Mouse (Mus musculus): ENCODE measurements around the gene Slc25a39. TPM values are rescaled to one million over a fixed set of nuclear protein-coding genes. Genes with fewer than 3 reads are reported as not detected.

Gene Slc25a39
- polyA plus RNA-seq, 1 experiment = 343 TPM

DNA sequence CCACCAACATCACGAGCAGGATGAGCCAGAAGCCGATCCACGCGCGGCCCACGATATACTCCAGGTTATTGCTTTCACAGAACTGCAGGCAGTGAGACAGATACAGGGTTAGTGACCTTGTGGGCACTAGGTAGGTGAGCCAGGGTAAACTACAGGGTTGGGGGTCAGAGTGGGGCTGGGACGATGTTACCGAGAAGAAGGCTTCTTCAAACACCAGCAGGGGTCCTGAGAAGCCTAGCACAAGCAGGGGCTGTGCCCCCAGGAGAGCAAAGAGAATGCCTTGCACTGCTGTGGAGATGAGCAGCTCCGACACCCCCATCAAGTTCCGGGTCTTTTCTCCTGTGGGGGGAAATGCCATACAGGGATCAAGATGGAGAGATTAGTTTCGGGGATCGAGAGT lies 51.6 kb downstream of the Slc25a39 start:
- no peak for DNase-seq (ENCODE audit: low read depth, low spot score)
- 77% methylated on average over 12 of the region's 12 CpGs for WGBS

DNA sequence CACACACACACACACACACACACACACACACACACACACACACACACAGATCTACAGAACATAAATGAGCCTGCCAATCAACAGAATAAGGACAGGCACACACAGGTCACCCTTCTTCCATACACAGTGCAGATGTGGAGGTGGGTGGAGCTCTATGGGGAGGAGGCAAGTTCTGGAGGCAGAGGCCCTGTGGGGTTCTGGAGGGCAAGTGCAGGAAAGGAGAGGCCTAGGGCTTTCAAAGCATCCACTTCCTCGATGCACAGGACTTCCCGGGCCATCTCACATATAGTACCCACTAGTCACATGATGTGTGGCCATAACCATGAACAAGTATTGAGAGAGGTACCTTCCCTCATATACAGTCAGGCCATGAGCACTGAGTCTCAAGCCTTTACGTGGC lies 52.2 kb downstream of the Slc25a39 start:
- 72% methylated on average over 3 of the region's 3 CpGs for WGBS
- no peak for DNase-seq (ENCODE audit: low read depth, low spot score)

DNA sequence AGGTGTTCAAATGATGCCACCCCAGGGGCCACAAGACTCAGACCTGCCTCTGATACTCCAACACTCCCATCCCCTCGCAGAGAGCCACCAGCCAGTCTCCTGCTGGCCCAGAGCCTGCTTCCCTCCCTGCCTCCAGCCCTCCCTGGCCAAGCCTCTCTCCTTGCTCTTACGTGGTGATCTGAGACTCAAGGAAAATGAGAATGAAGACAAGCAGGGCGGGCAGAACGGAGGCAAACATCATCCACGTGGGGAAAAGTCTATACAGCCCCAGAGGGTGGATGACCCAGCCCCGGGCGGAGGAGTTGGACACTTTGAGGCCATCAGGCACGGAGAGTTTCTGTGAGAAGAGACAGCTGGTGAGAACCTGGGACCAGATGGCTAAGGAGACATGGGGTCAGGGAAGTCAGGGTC lies 54.7 kb downstream of the Slc25a39 start:
- no peak for DNase-seq (ENCODE audit: low read depth, low spot score)
- WGBS = 18% methylated on average over 8 of the region's 8 CpGs

Other genes with a start within 250 kb of the Slc25a39 start
- 33.9 and 45.9 TPM in 2 replicates for gene Lsm12, start 222.7 kb downstream of the Slc25a39 start, polyA plus RNA-seq (2012; rRNA removed)
- gene G6pc3, start 218.3 kb downstream of the Slc25a39 start, polyA plus RNA-seq (2012; rRNA removed) = 72.0 and 72.6 TPM in 2 replicates
- 30.3 TPM in 2 replicates for gene Hdac5, start 177.8 kb downstream of the Slc25a39 start, polyA plus RNA-seq (2012; rRNA removed)
- 7.2 and 9.3 TPM in 2 replicates for gene BC030867, start 159.1 kb downstream of the Slc25a39 start, polyA plus RNA-seq (2012; rRNA removed)
- 0.47 and 0.55 TPM in 2 replicates for gene Asb16, start 139.2 kb downstream of the Slc25a39 start, polyA plus RNA-seq (2012; rRNA removed)
- 54.5 and 65.4 TPM in 2 replicates for gene Tmub2, start 123.0 kb downstream of the Slc25a39 start, polyA plus RNA-seq (2012; rRNA removed)
- gene Atxn7l3, start 111.3 kb downstream of the Slc25a39 start, polyA plus RNA-seq (2012; rRNA removed) = 32.7 and 33.6 TPM in 2 replicates
- 22.0 and 22.5 TPM in 2 replicates for gene Ubtf, start 88.2 kb downstream of the Slc25a39 start, polyA plus RNA-seq (2012; rRNA removed)
- 0.01 and 0.10 TPM in 2 replicates for gene Slc4a1, start 41.7 kb downstream of the Slc25a39 start, polyA plus RNA-seq (2012; rRNA removed)
- 4.3 and 4.6 TPM in 2 replicates for gene Rundc3a, start 14.5 kb downstream of the Slc25a39 start, polyA plus RNA-seq (2012; rRNA removed)
- 110 and 122 TPM in 2 replicates for gene Grn, start 22.4 kb upstream of the Slc25a39 start, polyA plus RNA-seq (2012; rRNA removed)
- 2.1 and 3.9 TPM in 2 replicates for gene Fam171a2, start 39.7 kb upstream of the Slc25a39 start, polyA plus RNA-seq (2012; rRNA removed)
- 1.9 and 3.4 TPM in 2 replicates for gene Itga2b, start 62.2 kb upstream of the Slc25a39 start, polyA plus RNA-seq (2012; rRNA removed)
- gene Gpatch8, start 148.4 kb upstream of the Slc25a39 start, polyA plus RNA-seq (2012; rRNA removed) = 9.0 and 15.9 TPM in 2 replicates
- 2.0 and 2.7 TPM in 2 replicates for gene Gm11627, start 171.5 kb upstream of the Slc25a39 start, polyA plus RNA-seq (2012; rRNA removed)
- gene Fzd2, start 196.4 kb upstream of the Slc25a39 start, polyA plus RNA-seq (2012; rRNA removed) = 9.5 and 10.2 TPM in 2 replicates

Measured in large intestine, adult 2 months (tissue).